Mouse (Mus musculus) forebrain, embryonic 16.5 days (tissue): ENCODE data around the gene Dcaf10. TPM values are rescaled to one million over a fixed set of nuclear protein-coding genes. Genes with fewer than 3 reads are reported as not detected.
A peak's percentile ranks its signal among the peaks of the same experiment; 100 is the strongest.

Source experiments
- ATAC-seq: fragments of 200-750 bp; cut with Nextera tagmentation; 2 replicates; pipeline ENCODE4 v1.8.0; 2017; ENCODE audit warnings: mild to moderate bottlenecking, moderate library complexity
- H3K27ac ChIP-seq: fragments of 300-500 bp; sonication (generic); 2 replicates; pipeline ENCODE4 v1.5.1; 2014; ENCODE audit warnings: low read length, control low read depth
- H3K27me3 ChIP-seq: fragments of 300-500 bp; sonication (generic); replicated peaks from 2 replicates; pipeline ENCODE4 v1.6.1; 2014; ENCODE audit warnings: low read length; ENCODE audit not compliant: control insufficient read depth, insufficient read depth
- H3K36me3 ChIP-seq: fragments of 300-500 bp; sonication (generic); 2 replicates; pipeline ENCODE4 v1.6.1; 2014; ENCODE audit not compliant: control insufficient read depth, insufficient read depth
- H3K4me1 ChIP-seq: fragments of 300-500 bp; sonication (generic); replicated peaks from 2 replicates; pipeline ENCODE4 v1.6.1; 2014; ENCODE audit warnings: low read length; ENCODE audit not compliant: control insufficient read depth, insufficient read depth
- H3K4me2 ChIP-seq: fragments of 300-500 bp; sonication (generic); 2 replicates; pipeline ENCODE4 v1.6.1; 2014; ENCODE audit warnings: mild to moderate bottlenecking, low read length, control low read depth
- H3K4me3 ChIP-seq: fragments of 300-500 bp; sonication (generic); replicated peaks from 2 replicates; pipeline ENCODE4 v1.5.1; 2014; ENCODE audit warnings: mild to moderate bottlenecking, low read length, control low read depth
- H3K9ac ChIP-seq: fragments of 300-500 bp; sonication (generic); replicated peaks from 2 replicates; pipeline ENCODE4 v1.6.1; 2014; ENCODE audit warnings: low read depth, low read length, control low read depth
- H3K9me3 ChIP-seq: fragments of 300-500 bp; sonication (generic); 2 replicates; pipeline ENCODE4 v1.6.1; 2016; ENCODE audit warnings: low read length; ENCODE audit not compliant: control insufficient read depth
- WGBS: fragments of 180-500 bp; shearing (Covaris S2); extraction: QIAGEN DNeasy Blood & Tissue Kit; methylation state at CpG from one replicate; pipeline ENCODE4 v1.1.7; 2014; 5-methylcytosine and 5-hydroxymethylcytosine counted together
- polyA plus RNA-seq: library from polyadenylated mRNA; unstranded; fragments of >200 nt; fragmentation: Nextera tagmentation; extraction: Ambion mirVana; gene quantifications from 2 replicates; pipeline ENCODE4 v1.2.1, GENCODE M21; 2015

Dcaf10 gene
- polyA plus RNA-seq, 1 experiment from 2014 or later: 7.1 TPM

DNA sequence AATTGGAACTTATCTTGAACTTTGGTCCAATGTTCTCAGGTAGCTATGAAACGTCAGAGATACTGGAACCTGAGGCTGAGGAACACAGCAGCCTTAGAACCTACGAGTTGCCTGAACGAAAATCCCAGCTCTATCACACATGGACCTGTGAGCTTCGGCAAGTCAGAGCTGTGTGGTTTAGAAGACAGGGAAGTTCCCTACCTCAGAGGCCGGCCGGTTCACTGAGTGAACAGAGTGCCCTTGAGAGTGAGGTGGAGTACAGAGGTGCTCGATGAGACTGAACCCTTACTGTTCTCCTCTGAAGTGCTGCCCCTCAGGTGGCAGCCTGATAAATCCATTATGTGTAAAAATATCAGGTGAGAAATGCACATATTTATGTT, 61.6 kb downstream of the Dcaf10 start:
- Histone ChIP-seq H3K27me3 (no peaks in the 10 kb centered on the region), H3K27ac (no peak overlapping the region), H3K4me3 (no peak overlapping the region), H3K4me2 (no peak overlapping the region), H3K36me3 (peaks cover 28% of the 10 kb centered on the region), H3K4me1 (peaks cover 24% of the 10 kb centered on the region), H3K9me3 (no peaks in the 10 kb centered on the region), H3K9ac (no peak overlapping the region)
- 96% methylated on average over 7 of the region's 7 CpGs for WGBS
- ATAC-seq: no peak

- no peak overlapping the region for H3K27ac ChIP-seq
- H3K36me3 ChIP-seq: peaks cover 25% of the 10 kb centered on the region
- H3K4me3 ChIP-seq: no peak overlapping the region
- no peak overlapping the region for H3K4me2 ChIP-seq
- 92% methylated on average over 7 of the region's 7 CpGs for WGBS
- no peak overlapping the region for H3K9ac ChIP-seq
- no peaks in the 10 kb centered on the region for H3K27me3 ChIP-seq
- H3K4me1 ChIP-seq: peaks cover 26% of the 10 kb centered on the region
- no peak for ATAC-seq
- H3K9me3 ChIP-seq: no peaks in the 10 kb centered on the region
These were observed 62.2 kb downstream of the Dcaf10 start for GRCm38 (mm10) chr4:45404086-45404485.

- Histone ChIP-seq H3K9ac (no peak overlapping the region), H3K27me3 (no peaks in the 10 kb centered on the region), H3K4me2 (no peak overlapping the region), H3K9me3 (no peaks in the 10 kb centered on the region), H3K4me1 (peaks cover 28% of the 10 kb centered on the region), H3K36me3 (peaks cover 14% of the 10 kb centered on the region), H3K4me3 (no peak overlapping the region), H3K27ac (no peak overlapping the region)
- ATAC-seq: no peak
- 81% methylated on average over 7 of the region's 7 CpGs for WGBS
These were observed 63.4 kb downstream of the Dcaf10 start for GRCm38 (mm10) chr4:45405315-45405714.

GRCm38 (mm10) chr4:45406397-45406796, 64.5 kb downstream of the Dcaf10 start:
- Histone ChIP-seq H3K27ac (no peak overlapping the region), H3K36me3 (peaks cover 12% of the 10 kb centered on the region), H3K9ac (peak overlapping the region; percentile 46; the same call in 1 of the 2 replicates), H3K27me3 (no peaks in the 10 kb centered on the region), H3K4me3 (peak overlapping the region; percentile 13; the same call in 1 of the 2 replicates), H3K4me1 (peaks cover 28% of the 10 kb centered on the region), H3K4me2 (peak overlapping the region; percentile 88), H3K9me3 (no peaks in the 10 kb centered on the region)
- 68% methylated on average over 7 of the region's 7 CpGs for WGBS
- ATAC-seq: no peak

GRCm38 (mm10) chr4:45407001-45407702, 65.3 kb downstream of the Dcaf10 start:
- Histone ChIP-seq H3K9me3 (no peaks in the 10 kb centered on the region), H3K4me2 (peak overlapping the region; percentile 88), H3K27me3 (no peaks in the 10 kb centered on the region), H3K4me3 (peak overlapping the region; percentile 93), H3K27ac (no peak overlapping the region), H3K36me3 (peaks cover 10% of the 10 kb centered on the region), H3K9ac (peak overlapping the region; percentile 97), H3K4me1 (peaks cover 28% of the 10 kb centered on the region)
- no peak for ATAC-seq
- WGBS: 61% methylated on average over 5 of the region's 5 CpGs

DNA sequence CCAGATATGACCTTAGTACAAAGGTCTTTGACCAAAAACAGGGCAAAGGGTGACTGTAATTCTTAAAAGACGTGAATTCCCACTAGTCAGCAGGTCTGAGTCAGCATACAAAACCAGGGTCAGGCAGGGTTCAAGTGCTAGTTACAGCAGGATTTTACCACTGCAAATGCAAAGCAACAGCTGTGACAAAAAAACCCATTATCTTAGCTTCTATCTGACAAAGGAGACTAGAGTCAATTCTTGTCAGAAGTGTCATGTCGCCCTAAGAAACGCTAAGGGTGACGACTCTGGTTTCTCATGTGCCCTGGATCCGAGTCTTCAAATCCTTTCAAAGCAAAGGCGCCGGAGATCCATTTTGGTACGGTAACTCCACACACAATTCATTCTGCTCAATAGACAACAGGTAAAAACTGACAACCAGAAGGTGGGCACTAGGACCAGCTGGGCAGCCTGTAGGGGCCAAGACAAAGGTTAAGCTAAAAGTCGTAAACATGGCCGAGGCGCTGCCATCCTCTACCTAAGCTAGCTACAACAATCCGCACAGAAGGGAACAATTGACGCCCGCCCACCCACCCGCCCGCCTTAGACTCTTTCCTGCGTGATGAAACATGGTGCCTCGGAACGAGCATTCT, 65.9 kb downstream of the Dcaf10 start:
- H3K4me1 ChIP-seq: peaks cover 27% of the 10 kb centered on the region
- no peaks in the 10 kb centered on the region for H3K27me3 ChIP-seq
- H3K9ac ChIP-seq: peak overlapping the region; percentile 97
- peak overlapping the region; percentile 88 for H3K4me2 ChIP-seq
- H3K4me3 ChIP-seq: peak overlapping the region; percentile 93
- H3K36me3 ChIP-seq: peaks cover 9% of the 10 kb centered on the region
- H3K9me3 ChIP-seq: no peaks in the 10 kb centered on the region
- peak overlapping the region; percentile 91 for H3K27ac ChIP-seq
- ATAC-seq: no peak
- WGBS: 1% methylated on average over 19 of the region's 19 CpGs

DNA sequence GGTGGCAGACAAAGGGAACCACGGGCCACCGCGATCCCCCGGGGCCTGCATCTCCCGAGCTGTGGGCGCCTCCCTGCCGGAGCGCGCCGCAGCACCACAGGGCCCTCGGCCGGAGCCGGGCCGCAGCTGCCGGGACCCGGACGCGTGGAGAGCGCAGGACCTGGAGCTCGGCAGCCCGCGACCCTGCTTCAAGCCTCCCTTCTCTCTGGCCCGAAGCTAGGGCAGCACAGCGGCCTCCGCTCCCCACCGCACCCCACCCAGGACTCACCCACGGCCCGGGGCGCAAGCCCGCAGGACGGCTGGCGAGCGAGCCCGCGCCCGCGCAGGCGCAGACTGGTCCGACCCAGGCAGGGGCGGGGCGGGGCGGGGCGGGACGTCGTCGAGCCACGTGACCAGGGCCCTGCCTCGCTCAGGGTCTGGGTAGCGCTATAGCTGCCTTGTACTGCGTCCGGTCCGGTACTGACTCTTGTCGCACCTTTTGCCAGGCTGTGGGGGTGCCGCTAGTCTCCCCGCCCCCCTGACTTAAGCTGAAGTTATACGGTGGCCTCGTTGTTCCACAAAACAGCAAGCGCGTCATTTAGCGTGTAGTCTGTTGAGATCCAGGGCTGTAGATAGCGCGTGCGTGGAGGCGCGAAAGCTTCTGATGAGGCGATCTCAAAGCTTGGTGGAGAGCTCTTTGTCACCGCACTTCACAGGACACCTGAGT, 66.7 kb downstream of the Dcaf10 start, which contains the start of gene Slc25a51:
Gene Slc25a51, minus strand, starts transcription at position 340 of the 706 bp plus-strand sequence.
- H3K27ac ChIP-seq: peak within 1 kb of the TSS; percentile 91
- H3K4me2 ChIP-seq: peak within 1 kb of the TSS; percentile 88
- peaks cover 4% of the 10 kb centered on the region for H3K36me3 ChIP-seq
- H3K4me1 ChIP-seq: peaks cover 21% of the 10 kb centered on the region
- H3K4me3 ChIP-seq: peak within 1 kb of the TSS; percentile 93
- no peaks in the 10 kb centered on the region for H3K27me3 ChIP-seq
- peak; percentile 96 for ATAC-seq
- WGBS: 0% methylated on average over 57 of the region's 67 CpGs
- peak within 1 kb of the TSS; percentile 97 for H3K9ac ChIP-seq
- H3K9me3 ChIP-seq: no peaks in the 10 kb centered on the region

DNA sequence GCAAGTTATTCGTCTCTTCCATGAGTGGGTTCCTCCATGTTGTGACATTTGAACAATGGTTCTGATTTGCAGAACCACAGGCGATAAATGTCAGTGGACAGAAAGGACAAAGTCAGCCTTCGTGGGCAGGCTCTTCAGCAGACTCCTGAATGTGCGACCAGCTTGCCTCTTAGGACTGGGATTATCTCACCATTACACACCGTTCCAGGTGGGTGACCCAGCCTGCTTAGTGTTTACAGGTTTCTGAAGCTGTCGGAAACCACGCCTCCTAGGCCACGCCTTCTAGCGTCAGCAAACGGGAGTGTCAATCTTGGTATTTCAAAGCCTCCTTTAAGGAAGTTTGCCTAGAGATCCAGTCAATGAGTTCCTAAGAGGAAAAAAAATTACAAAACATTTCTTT, 67.4 kb downstream of the Dcaf10 start:
- under 1% methylated on average over 10 of the region's 10 CpGs for WGBS
- H3K4me1 ChIP-seq: peaks cover 21% of the 10 kb centered on the region
- H3K27me3 ChIP-seq: no peaks in the 10 kb centered on the region
- H3K4me2 ChIP-seq: peak overlapping the region; percentile 88
- no peaks in the 10 kb centered on the region for H3K9me3 ChIP-seq
- peak; percentile 14; the same call in 1 of the 2 replicates for ATAC-seq
- H3K9ac ChIP-seq: peak overlapping the region; percentile 97
- H3K4me3 ChIP-seq: peak overlapping the region; percentile 93
- H3K27ac ChIP-seq: peak overlapping the region; percentile 91
- H3K36me3 ChIP-seq: no peaks in the 10 kb centered on the region; the same call in 1 of the 2 replicates

- no peak overlapping the region for H3K4me3 ChIP-seq
- no peaks in the 10 kb centered on the region for H3K27me3 ChIP-seq
- H3K9ac ChIP-seq: no peak overlapping the region
- ATAC-seq: no peak
- no peaks in the 10 kb centered on the region for H3K36me3 ChIP-seq
- peaks cover 19% of the 10 kb centered on the region for H3K4me1 ChIP-seq
- no peak overlapping the region for H3K4me2 ChIP-seq
- H3K27ac ChIP-seq: no peak overlapping the region
- H3K9me3 ChIP-seq: no peaks in the 10 kb centered on the region
- 91% methylated on average over 8 of the region's 8 CpGs for WGBS
These were observed 69.4 kb downstream of the Dcaf10 start for GRCm38 (mm10) chr4:45411181-45411790.
